Mouse (Mus musculus): ENCODE data around the gene Serpine3.

- TF ChIP-seq GATA1 (IDR thresholded peaks at IDR 0.05; ENCODE audit: borderline replicate concordance, low read length) (no peak), FLI1 (IDR thresholded peaks at IDR 0.05; ENCODE audit: low read length) (no peak)
These were observed 6.0 kb upstream of the Serpine3 start for GRCm38 (mm10) chr14:62657469-62657868.

Data from megakaryocyte, embryonic 14.5 days (primary cell).